Mouse (Mus musculus): Measurements from ENCODE around the gene Nr1d2. TPM values are rescaled to one million over a fixed set of nuclear protein-coding genes. Genes with fewer than 3 reads are reported as not detected.
"Not testable (repeated sequence)": the region's sequence is repeated elsewhere in the genome, so short reads cannot be mapped to it uniquely, and the experiment has no call there.

The Nr1d2 gene
- polyA plus RNA-seq, 1 experiment from 2014 or later: 7.0 TPM

DNA sequence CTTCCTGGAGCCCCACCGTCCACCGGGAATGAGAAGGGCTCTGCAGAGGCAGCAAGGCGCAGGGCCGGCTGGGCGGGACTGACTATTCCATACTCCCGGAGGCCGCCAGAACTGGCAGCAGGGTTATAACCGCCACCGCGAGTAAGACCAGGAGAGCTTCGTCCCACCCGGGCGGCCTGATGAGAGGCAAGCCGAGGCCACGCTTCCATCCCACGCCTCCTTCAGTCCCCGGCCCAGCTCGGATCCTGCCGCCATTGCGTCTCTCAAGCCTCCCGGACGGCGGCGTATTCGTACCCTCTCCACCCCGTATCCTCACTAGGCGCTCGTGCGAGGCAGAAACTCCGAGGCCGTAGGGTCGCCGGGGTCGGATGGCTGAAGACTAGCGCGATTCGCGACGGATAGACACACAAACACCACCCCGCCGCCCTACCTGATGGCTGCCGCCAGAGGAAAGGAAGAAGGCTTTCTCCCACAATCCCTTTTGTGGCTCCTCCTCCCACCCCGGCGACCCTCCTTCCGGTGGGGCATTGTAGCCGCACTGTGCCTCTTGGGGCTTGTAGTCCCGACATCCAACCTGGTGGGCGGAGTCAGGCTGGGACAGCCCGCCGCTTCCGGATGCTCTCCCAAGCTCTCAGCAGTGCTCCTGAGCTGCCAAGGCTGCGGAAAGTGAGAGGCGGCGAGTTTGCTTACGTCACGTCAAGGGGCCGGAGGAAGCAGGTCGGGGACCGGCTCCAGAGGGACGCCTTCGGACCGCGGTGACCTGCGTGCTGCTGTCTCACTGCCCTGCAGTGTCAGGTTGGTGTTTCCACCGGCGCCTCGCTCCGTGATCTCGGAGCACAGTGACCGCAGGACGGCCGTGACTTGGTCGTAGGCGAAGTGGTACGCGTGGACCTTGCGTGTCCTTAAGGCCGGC, 31.9 kb upstream of the Nr1d2 start, which contains the start of the genes Nkiras1 and Rpl15:
Nkiras1 (plus strand) TSS at position 608 of the 913 bp plus-strand sequence.
Rpl15 (minus strand) TSS at position 863 of the 913 bp plus-strand sequence.
- ATAC-seq (ENCODE audit: low FRiP score, low TSS enrichment): peak; percentile 99
- WGBS: under 1% methylated on average over 77 of the region's 78 CpGs

DNA sequence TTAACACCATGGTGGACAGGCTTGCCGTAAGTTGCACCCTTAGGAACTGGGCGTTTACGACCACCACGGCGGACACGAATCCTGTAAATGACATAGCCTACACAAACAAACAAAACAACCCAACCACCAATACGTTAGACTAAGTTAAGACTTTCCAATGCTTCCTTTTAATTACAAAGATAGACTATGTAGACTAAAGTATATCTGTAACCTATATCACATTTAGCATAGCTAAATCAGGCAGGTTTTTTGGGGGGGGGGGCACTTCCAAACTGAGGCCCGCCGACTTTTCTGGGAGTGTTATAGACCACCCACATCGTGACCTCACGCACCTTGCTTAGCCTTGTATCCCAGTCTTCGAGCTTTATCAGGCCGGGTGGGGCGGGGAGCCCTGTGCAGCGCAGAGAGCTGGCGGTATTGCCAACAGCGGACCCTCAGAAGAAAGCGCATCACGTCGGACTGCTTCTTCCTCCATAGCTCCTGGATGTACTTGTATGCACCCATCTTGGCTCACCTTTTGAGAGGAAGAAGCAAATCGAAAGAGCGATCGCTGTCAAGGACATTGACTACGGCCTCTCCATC, 31.1 kb upstream of the Nr1d2 start:
- H3K4me3 ChIP-seq (replicated peaks; ENCODE audit: low read depth, low read length): peak overlapping the region; percentile 83
- ATAC-seq (ENCODE audit: low FRiP score, low TSS enrichment): peak; percentile 0; the same call in 1 of the 2 replicates
- H3K27me3 ChIP-seq (ENCODE audit: control insufficient read depth, insufficient read depth, low read length); H3K9me3 ChIP-seq (ENCODE audit: control insufficient read depth, low read length): not testable (repeated sequence)
- DNase-seq: peak; percentile 41
- peak overlapping the region; percentile 87 for H3K27ac ChIP-seq (replicated peaks; ENCODE audit: low read depth, low read length)
- H3K4me1 ChIP-seq (ENCODE audit: control insufficient read depth, insufficient read depth, low read length): peaks cover 12% of the 10 kb centered on the region
- peak overlapping the region; percentile 71 for H3K4me2 ChIP-seq (ENCODE audit: low read length)
- peak overlapping the region; percentile 95 for H3K9ac ChIP-seq (replicated peaks; ENCODE audit: low read length)
- peaks cover 29% of the 10 kb centered on the region for H3K36me3 ChIP-seq (ENCODE audit: control insufficient read depth, insufficient read depth, low read length)
- under 1% methylated on average over 20 of the region's 24 CpGs for WGBS

More for the DNA sequence above, 31.9 kb upstream of the Nr1d2 start, which contains the start of the genes Nkiras1 and Rpl15:
- DNase-seq: peak; percentile 99
- Histone ChIP-seq H3K4me2 (ENCODE audit: low read length) (peak within 1 kb of the TSS; percentile 71), H3K4me1 (ENCODE audit: control insufficient read depth, insufficient read depth, low read length) (peaks cover 12% of the 10 kb centered on the region), H3K27ac (replicated peaks; ENCODE audit: low read depth, low read length) (peak within 1 kb of the TSS; percentile 87), H3K4me3 (replicated peaks; ENCODE audit: low read depth, low read length) (peak within 1 kb of the TSS; percentile 83), H3K9ac (replicated peaks; ENCODE audit: low read length) (peak within 1 kb of the TSS; percentile 95), H3K36me3 (ENCODE audit: control insufficient read depth, insufficient read depth, low read length) (peaks cover 26% of the 10 kb centered on the region), H3K27me3 (ENCODE audit: control insufficient read depth, insufficient read depth, low read length) (no peaks in the 10 kb centered on the region), H3K9me3 (ENCODE audit: control insufficient read depth, low read length) (no peaks in the 10 kb centered on the region)

DNA sequence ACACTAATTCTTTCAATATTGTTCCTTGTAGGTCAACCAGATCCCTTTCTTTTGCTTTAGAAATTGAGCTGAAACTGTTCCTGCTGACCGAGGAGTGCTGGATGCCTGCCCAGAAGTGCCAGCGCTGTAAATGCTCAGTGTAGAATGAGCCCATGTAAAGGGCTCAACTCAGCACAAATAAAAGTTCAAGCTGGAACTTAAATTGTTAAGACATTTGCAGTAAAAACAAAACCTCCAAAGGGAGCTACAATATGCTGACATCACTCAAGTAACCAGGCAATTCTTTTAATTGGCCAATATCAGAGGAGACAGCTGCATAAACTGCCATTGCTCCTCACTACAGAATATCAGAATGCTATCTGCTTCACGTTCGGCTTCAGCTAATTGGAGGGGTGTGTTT, 24.5 kb upstream of the Nr1d2 start:
- no peak overlapping the region for H3K4me2 ChIP-seq (ENCODE audit: low read length)
- H3K27me3 ChIP-seq (ENCODE audit: control insufficient read depth, insufficient read depth, low read length): no peaks in the 10 kb centered on the region
- H3K4me3 ChIP-seq (replicated peaks; ENCODE audit: low read depth, low read length): no peak overlapping the region
- peak; percentile 47 for DNase-seq
- H3K9me3 ChIP-seq (ENCODE audit: control insufficient read depth, low read length): no peaks in the 10 kb centered on the region
- H3K9ac ChIP-seq (replicated peaks; ENCODE audit: low read length): no peak overlapping the region
- H3K27ac ChIP-seq (replicated peaks; ENCODE audit: low read depth, low read length): no peak overlapping the region
- H3K36me3 ChIP-seq (ENCODE audit: control insufficient read depth, insufficient read depth, low read length): peaks cover 31% of the 10 kb centered on the region
- WGBS: 66% methylated on average over 4 of the region's 4 CpGs
- ATAC-seq (ENCODE audit: low FRiP score, low TSS enrichment): no peak
- no peaks in the 10 kb centered on the region for H3K4me1 ChIP-seq (ENCODE audit: control insufficient read depth, insufficient read depth, low read length)

DNA sequence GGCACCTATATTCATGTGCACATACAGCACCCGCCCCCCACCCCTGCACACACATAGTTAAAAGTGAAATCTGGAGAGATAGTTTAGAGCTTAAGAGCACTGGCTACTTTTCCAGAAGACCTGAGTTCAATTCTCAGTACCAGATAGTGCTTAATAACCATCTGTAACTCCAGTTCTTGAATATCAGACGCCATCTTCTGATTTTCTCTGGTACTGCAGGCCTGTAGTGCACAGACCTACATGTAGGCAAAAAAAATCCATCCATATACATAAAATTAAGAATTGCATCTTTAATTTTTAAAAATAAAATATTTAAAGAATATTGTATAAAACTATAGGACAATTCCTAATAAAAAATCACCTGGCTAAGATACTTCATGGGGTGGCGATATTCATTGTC, 22.3 kb upstream of the Nr1d2 start:
- H3K4me2 ChIP-seq (ENCODE audit: low read length): no peak overlapping the region
- 0 out of 2 replicates have a peak, but pooled peaks cover 10% of the 10 kb centered on the region for H3K36me3 ChIP-seq (ENCODE audit: control insufficient read depth, insufficient read depth, low read length)
- no peaks in the 10 kb centered on the region for H3K27me3 ChIP-seq (ENCODE audit: control insufficient read depth, insufficient read depth, low read length)
- no peak for DNase-seq
- ATAC-seq (ENCODE audit: low FRiP score, low TSS enrichment): no peak
- WGBS: 89% methylated on average over 3 of the region's 3 CpGs
- no peak overlapping the region for H3K27ac ChIP-seq (replicated peaks; ENCODE audit: low read depth, low read length)
- H3K9ac ChIP-seq (replicated peaks; ENCODE audit: low read length): no peak overlapping the region
- H3K9me3 ChIP-seq (ENCODE audit: control insufficient read depth, low read length): no peaks in the 10 kb centered on the region
- no peak overlapping the region for H3K4me3 ChIP-seq (replicated peaks; ENCODE audit: low read depth, low read length)
- H3K4me1 ChIP-seq (ENCODE audit: control insufficient read depth, insufficient read depth, low read length): no peaks in the 10 kb centered on the region

DNA sequence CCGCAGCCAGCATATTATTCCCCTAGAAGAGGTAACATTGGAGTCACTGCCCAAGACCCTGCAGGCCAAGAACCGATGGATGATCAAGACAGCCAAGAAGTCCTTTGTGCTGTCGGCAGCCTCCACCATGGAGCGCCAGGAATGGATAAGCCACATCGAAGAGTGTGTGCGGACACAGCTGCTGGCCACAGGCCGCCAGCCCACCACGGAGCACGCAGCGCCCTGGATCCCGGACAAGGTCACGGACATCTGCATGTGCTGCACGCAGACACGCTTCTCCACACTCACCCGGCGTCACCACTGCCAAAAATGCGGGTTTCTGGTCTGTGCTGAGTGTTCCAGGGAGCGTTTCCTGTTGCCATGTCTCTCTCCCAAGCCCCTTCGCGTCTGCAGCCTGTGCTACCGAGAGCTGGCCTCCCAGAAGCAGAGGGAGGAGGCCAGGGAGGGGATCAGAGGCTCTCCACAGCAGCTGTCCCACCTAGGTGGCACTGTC, 3.8 kb upstream of the Nr1d2 start:
- no peak overlapping the region for H3K9ac ChIP-seq (replicated peaks; ENCODE audit: low read length)
- no peak overlapping the region for H3K4me2 ChIP-seq (ENCODE audit: low read length)
- ATAC-seq (ENCODE audit: low FRiP score, low TSS enrichment) (no peak), DNase-seq (no peak)
- no peaks in the 10 kb centered on the region for H3K36me3 ChIP-seq (ENCODE audit: control insufficient read depth, insufficient read depth, low read length)
- H3K4me1 ChIP-seq (ENCODE audit: control insufficient read depth, insufficient read depth, low read length): no peaks in the 10 kb centered on the region
- H3K9me3 ChIP-seq (ENCODE audit: control insufficient read depth, low read length): no peaks in the 10 kb centered on the region
- H3K4me3 ChIP-seq (replicated peaks; ENCODE audit: low read depth, low read length): no peak overlapping the region
- 84% methylated on average over 21 of the region's 21 CpGs for WGBS
- no peaks in the 10 kb centered on the region for H3K27me3 ChIP-seq (ENCODE audit: control insufficient read depth, insufficient read depth, low read length)
- H3K27ac ChIP-seq (replicated peaks; ENCODE audit: low read depth, low read length): no peak overlapping the region

DNA sequence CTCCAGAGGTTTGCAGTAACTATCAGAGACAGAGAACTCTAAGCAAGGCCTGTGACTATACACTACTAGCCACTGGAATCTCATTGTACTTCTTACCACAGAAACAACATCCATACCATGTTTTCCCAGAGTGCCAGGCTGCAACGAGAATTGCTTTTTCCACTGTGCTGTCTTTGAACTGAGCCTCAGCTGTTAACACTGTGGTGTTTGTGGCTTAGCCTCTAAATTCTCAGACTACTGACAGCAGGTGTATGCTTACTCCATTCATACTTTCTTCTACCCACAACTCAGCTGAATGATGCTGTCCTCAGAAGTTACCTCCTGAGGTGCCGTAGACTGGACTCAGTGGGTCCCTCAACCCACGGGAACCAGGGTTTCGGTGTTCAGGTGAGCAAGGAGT, 2.9 kb upstream of the Nr1d2 start:
- Histone ChIP-seq H3K4me3 (replicated peaks; ENCODE audit: low read depth, low read length) (no peak overlapping the region), H3K27me3 (ENCODE audit: control insufficient read depth, insufficient read depth, low read length) (no peaks in the 10 kb centered on the region), H3K36me3 (ENCODE audit: control insufficient read depth, insufficient read depth, low read length) (no peaks in the 10 kb centered on the region), H3K4me2 (ENCODE audit: low read length) (no peak overlapping the region), H3K4me1 (ENCODE audit: control insufficient read depth, insufficient read depth, low read length) (no peaks in the 10 kb centered on the region), H3K9me3 (ENCODE audit: control insufficient read depth, low read length) (no peaks in the 10 kb centered on the region), H3K9ac (replicated peaks; ENCODE audit: low read length) (no peak overlapping the region), H3K27ac (replicated peaks; ENCODE audit: low read depth, low read length) (no peak overlapping the region)
- no peak for ATAC-seq (ENCODE audit: low FRiP score, low TSS enrichment)
- WGBS: 87% methylated on average over 4 of the region's 4 CpGs
- no peak for DNase-seq

DNA sequence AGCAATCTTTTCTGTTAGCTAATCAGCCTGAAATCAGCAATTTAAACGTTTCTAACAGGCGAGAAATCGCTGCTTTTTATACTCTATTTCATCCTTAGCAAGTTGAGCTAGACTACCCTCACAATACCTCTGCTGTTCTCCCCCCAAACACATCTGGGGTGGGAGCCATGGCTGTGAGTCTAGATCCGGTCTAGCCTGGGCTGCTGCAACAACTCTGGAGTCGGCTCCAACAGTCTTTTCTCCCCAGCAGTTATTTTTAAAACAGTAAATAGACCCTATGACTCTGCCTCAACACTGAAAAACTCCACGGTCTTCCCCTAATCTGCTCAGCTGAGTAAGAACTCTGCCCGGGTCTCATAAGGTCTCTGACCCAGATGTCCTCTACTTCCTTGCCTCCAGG, 1.2 kb upstream of the Nr1d2 start:
- Histone ChIP-seq H3K4me2 (ENCODE audit: low read length) (no peak overlapping the region), H3K4me3 (replicated peaks; ENCODE audit: low read depth, low read length) (no peak overlapping the region), H3K27ac (replicated peaks; ENCODE audit: low read depth, low read length) (no peak overlapping the region), H3K27me3 (ENCODE audit: control insufficient read depth, insufficient read depth, low read length) (no peaks in the 10 kb centered on the region), H3K4me1 (ENCODE audit: control insufficient read depth, insufficient read depth, low read length) (no peaks in the 10 kb centered on the region), H3K9me3 (ENCODE audit: control insufficient read depth, low read length) (no peaks in the 10 kb centered on the region), H3K36me3 (ENCODE audit: control insufficient read depth, insufficient read depth, low read length) (no peaks in the 10 kb centered on the region), H3K9ac (replicated peaks; ENCODE audit: low read length) (no peak overlapping the region)
- ATAC-seq (ENCODE audit: low FRiP score, low TSS enrichment) (no peak), DNase-seq (no peak)
- WGBS: 75% methylated on average over 7 of the region's 7 CpGs

DNA sequence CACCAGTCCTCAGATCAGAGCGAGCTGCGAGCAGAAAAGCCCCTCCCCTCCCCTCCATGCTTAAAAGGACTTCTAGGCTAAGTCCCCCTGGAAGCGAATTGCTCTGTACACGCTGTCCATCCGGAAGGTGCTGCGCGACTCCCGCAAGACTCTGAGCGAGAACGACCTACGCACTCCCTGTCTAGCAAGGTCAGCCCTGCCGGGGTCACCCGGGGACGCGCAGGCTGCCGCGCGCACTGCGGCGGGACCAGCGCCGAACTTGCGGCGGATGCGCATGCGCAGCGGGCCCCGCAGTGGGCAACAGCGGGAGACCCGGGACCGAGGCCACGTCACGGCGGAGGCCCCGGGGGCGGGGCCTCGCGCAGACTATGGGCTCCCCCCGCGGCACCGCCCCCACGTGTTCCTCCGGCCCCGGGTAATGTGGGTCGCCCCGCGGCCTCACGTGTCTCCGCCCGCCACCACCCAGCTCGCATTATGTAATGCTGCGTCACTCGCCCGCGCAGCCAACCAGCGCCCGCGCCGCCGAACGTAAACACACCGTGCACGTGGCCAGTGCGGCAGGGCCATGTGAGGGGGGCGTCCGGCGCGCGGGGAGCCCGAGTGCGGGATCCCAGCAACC, 687 bp downstream of the Nr1d2 start:
- H3K27me3 ChIP-seq (ENCODE audit: control insufficient read depth, insufficient read depth, low read length): no peaks in the 10 kb centered on the region
- under 1% methylated on average over 69 of the region's 71 CpGs for WGBS
- H3K4me2 ChIP-seq (ENCODE audit: low read length): peak overlapping the region; percentile 79
- H3K4me3 ChIP-seq (replicated peaks; ENCODE audit: low read depth, low read length): peak overlapping the region; percentile 83
- H3K9me3 ChIP-seq (ENCODE audit: control insufficient read depth, low read length): no peaks in the 10 kb centered on the region
- peak overlapping the region; percentile 82 for H3K27ac ChIP-seq (replicated peaks; ENCODE audit: low read depth, low read length)
- peak; percentile 95 for ATAC-seq (ENCODE audit: low FRiP score, low TSS enrichment)
- H3K9ac ChIP-seq (replicated peaks; ENCODE audit: low read length): peak overlapping the region; percentile 54
- no peaks in the 10 kb centered on the region for H3K36me3 ChIP-seq (ENCODE audit: control insufficient read depth, insufficient read depth, low read length)
- H3K4me1 ChIP-seq (ENCODE audit: control insufficient read depth, insufficient read depth, low read length): no peaks in the 10 kb centered on the region
- peak; percentile 97 for DNase-seq

All from midbrain, embryonic 14.5 days (tissue).